Mouse (Mus musculus): ENCODE data around the gene Dcp1b.

- no peak for TF ChIP-seq POLR2A (IDR thresholded peaks at IDR 0.05; ENCODE audit: borderline replicate concordance, extremely low read depth, insufficient read depth, insufficient read length, poor library complexity, severe bottlenecking)
- no peak for TF ChIP-seq CTCF (IDR thresholded peaks at IDR 0.05; ENCODE audit: borderline replicate concordance, extremely low read depth, insufficient read depth, insufficient read length)
Observed at GRCm38 (mm10) chr6:119239341-119240005, 64.4 kb downstream of the Dcp1b start.

Data from brain, embryonic 14.5 days (tissue).